Mouse (Mus musculus): ENCODE results near the gene Mthfd2l.

The Mthfd2l gene

GRCm38 (mm10) chr5:91048397-91048796 lies 117.5 kb downstream of the Mthfd2l start:
- no peak for DNase-seq (ENCODE audit: low spot score)

Data from lung, postnatal 25 days (tissue).